Mouse (Mus musculus) olfactory bulb, adult 2 months (tissue): ENCODE measurements at regions not wholly inside any gene's neighbourhood (a gene's known extent, or its start where the extent isn't known, plus 50 kb on each side); places are given as distances from the start of the nearest gene placed in this dataset.

Source experiments
- H3K27ac ChIP-seq: fragments of 200-500 bp; 2 replicates; pipeline ENCODE4 v1.5.1; 2012; ENCODE audit warnings: low read depth, low read length; ENCODE audit not compliant: insufficient read depth
- H3K4me1 ChIP-seq: fragments of 200-500 bp; 2 replicates; pipeline ENCODE4 v1.6.1; 2012; ENCODE audit warnings: low read length; ENCODE audit not compliant: control insufficient read depth, insufficient read depth
- H3K4me3 ChIP-seq: fragments of 200-500 bp; 2 replicates; pipeline ENCODE4 v1.5.1; 2012; ENCODE audit warnings: mild to moderate bottlenecking, low read depth, low read length, moderate library complexity; ENCODE audit not compliant: insufficient read depth
- CTCF ChIP-seq: fragments of 200-500 bp; IDR thresholded peaks from 2 replicates; pipeline ENCODE4 v1.5.1; 2012; ENCODE audit warnings: low read depth, mild to moderate bottlenecking, low read length, moderate library complexity; ENCODE audit not compliant: insufficient read depth
- POLR2A ChIP-seq: fragments of 200-500 bp; IDR thresholded peaks from 2 replicates; pipeline ENCODE4 v1.6.1; 2012; ENCODE audit warnings: mild to moderate bottlenecking, low read depth, low read length, moderate library complexity; ENCODE audit not compliant: insufficient read depth
- WGBS: fragments of 180-500 bp; shearing (Covaris S2); methylation state at CpG from one replicate; pipeline ENCODE4 v1.1.7; 2018; 5-methylcytosine and 5-hydroxymethylcytosine counted together

DNA sequence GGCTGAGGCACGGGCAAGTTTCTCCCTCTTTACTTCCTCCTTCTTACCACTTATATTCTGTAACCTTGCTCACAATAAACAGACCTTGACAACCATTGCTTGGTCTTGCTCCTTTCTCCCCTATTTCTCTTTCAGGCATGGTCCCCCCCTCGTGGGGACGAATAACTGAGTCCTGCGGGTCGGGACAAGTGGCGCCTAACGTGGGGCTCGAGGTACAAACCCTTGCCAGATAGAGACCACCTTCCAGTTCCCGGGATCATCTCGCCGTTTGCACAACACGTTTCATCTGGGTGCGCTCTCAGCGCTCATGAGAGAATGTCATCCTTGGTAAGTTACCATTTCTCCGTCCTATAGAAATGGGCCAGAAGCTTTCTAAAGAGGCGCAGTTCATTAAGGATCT, 79.6 kb upstream of the Foxn3 start:
- TF ChIP-seq POLR2A (no peak), CTCF (no peak)
- H3K4me3 ChIP-seq = no peak overlapping the region
- peaks cover 13% of the 10 kb centered on the region for H3K4me1 ChIP-seq
- no peak overlapping the region for H3K27ac ChIP-seq
- 97% methylated on average over 16 of the region's 16 CpGs for WGBS

DNA sequence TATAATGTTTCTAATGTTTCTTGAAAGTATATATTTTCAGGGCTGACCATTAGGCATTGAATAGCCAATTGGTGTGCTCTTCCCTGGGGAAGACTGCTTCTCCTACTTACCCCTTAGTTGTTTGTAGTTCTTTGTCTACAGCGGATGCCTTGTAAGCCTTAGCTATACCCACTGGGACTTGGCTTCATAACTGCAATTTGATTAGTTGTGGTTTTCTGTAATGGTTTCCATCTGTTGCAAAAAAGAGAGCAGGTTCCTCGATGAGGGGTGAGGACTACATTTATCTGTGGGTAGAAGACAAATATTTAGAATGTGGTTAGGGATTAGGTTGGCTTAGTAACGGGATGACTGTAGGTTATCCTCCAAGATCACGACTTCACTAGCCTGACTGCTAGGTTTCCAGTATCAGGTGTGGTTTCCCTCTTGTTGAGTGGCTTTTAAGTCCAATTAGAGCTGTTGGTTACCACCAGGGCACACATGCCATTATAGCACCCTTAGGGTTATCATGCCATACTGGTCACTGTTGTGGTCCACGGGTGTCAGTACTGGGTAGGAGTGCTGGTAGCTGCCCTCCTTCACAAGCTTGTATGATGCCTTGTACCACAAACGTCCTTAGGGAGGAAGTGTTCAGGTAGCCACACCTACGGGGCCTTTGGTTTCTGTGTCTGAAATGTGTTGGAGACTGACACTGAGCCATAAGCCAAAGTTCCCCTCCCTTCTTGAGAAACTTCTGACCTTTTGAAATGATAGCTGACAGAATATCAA, 78.9 kb upstream of the Foxn3 start:
- TF ChIP-seq CTCF (no peak), POLR2A (no peak)
- H3K4me1 ChIP-seq = peaks cover 13% of the 10 kb centered on the region
- no peak overlapping the region for H3K27ac ChIP-seq
- WGBS = 89% methylated on average over 7 of the region's 7 CpGs
- no peak overlapping the region for H3K4me3 ChIP-seq

DNA sequence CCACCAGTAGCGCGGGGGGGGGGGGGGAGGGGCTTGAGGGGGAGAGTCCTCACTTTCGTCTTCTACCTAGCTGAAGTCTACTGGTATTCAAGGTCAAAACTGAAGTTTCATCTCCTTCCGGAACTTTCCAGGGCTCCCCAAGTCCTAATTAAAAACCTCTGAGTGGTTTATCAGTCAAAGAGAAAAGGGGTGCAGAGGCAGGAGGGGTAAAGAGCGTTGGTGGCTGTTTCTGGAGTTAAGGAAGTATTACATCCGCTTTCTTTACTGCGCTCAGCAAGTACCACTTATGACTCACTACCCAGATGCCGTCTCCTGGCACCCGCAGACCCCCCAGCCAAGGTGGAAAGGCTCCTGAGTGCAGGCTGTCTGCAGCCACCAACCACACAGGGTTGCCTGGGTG, 77.9 kb upstream of the Foxn3 start:
- H3K27ac ChIP-seq = 0 out of 2 replicates have a peak overlapping the region, but pooled peaks have one; percentile 35
- no peak overlapping the region for H3K4me3 ChIP-seq
- TF ChIP-seq POLR2A (no peak), CTCF (no peak)
- 13% methylated on average over 8 of the region's 9 CpGs for whole genome bisulfite sequencing
- peaks cover 13% of the 10 kb centered on the region for H3K4me1 ChIP-seq

- 6% methylated on average over 18 of the region's 18 CpGs for WGBS
- H3K4me1 ChIP-seq = peaks cover 13% of the 10 kb centered on the region
- 0 out of 2 replicates have a peak overlapping the region, but pooled peaks have one; percentile 15 for H3K27ac ChIP-seq
- no peak for TF ChIP-seq CTCF
- TF ChIP-seq POLR2A = no peak
- peak overlapping the region; percentile 19 for H3K4me3 ChIP-seq
These were observed 77.1 kb upstream of the Foxn3 start for GRCm38 (mm10) chr12:99640214-99641151.

DNA sequence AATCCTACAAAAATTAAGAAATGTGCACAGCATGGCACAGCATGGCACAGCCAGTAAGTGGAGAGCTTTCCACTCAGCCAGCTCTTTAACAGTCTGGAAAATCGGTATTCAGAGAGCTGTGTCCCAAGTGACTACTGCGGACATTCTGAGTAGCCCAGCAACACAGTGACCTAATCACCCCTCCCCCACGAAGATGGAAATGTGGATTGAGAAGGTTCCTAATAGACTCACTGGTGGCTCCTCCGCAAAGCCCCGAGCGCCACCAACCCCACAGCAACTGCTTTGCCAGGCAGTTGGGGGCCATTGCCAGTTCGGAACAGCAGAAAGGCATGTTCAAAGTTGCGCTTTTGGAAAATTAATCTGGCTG, 76.4 kb upstream of the Foxn3 start:
- Histone ChIP-seq H3K4me1 (peaks cover 13% of the 10 kb centered on the region), H3K27ac (0 out of 2 replicates have a peak overlapping the region, but pooled peaks have one; percentile 15), H3K4me3 (no peak overlapping the region)
- WGBS = 43% methylated on average over 8 of the region's 8 CpGs
- TF ChIP-seq POLR2A (no peak), CTCF (no peak)

GRCm38 (mm10) chr12:99639118-99639517, 75.7 kb upstream of the Foxn3 start:
- H3K4me1 ChIP-seq = peaks cover 13% of the 10 kb centered on the region
- H3K27ac ChIP-seq = no peak overlapping the region
- no peak overlapping the region for H3K4me3 ChIP-seq
- TF ChIP-seq POLR2A (no peak), CTCF (no peak)
- WGBS = 70% methylated on average over 3 of the region's 3 CpGs

GRCm38 (mm10) chr12:99637986-99638385, 74.6 kb upstream of the Foxn3 start:
- Histone ChIP-seq H3K4me3 (no peak overlapping the region), H3K4me1 (peaks cover 13% of the 10 kb centered on the region), H3K27ac (no peak overlapping the region)
- WGBS = 90% methylated on average over 5 of the region's 5 CpGs
- TF ChIP-seq CTCF = no peak
- no peak for TF ChIP-seq POLR2A

- H3K4me1 ChIP-seq = peaks cover 11% of the 10 kb centered on the region
- no peak overlapping the region for H3K27ac ChIP-seq
- TF ChIP-seq CTCF = no peak
- no peak for TF ChIP-seq POLR2A
- no peak overlapping the region for H3K4me3 ChIP-seq
- WGBS = 90% methylated on average over 3 of the region's 3 CpGs
These were observed 72.9 kb upstream of the Foxn3 start for GRCm38 (mm10) chr12:99636234-99636633.

- peaks cover 6% of the 10 kb centered on the region for H3K4me1 ChIP-seq
These were observed 72.0 kb upstream of the Foxn3 start for GRCm38 (mm10) chr12:99635361-99635760.

More at GRCm38 (mm10) chr12:99635361-99635760, 72.0 kb upstream of the Foxn3 start:
- Histone ChIP-seq H3K4me3 (no peak overlapping the region), H3K27ac (no peak overlapping the region)
- TF ChIP-seq POLR2A = no peak
- TF ChIP-seq CTCF = no peak
- 88% methylated on average over 4 of the region's 4 CpGs for WGBS
